Mouse (Mus musculus): ENCODE data around the gene Apaf1. TPM values are rescaled to one million over a fixed set of nuclear protein-coding genes. Genes with fewer than 3 reads are reported as not detected.

The Apaf1 gene
- polyA plus RNA-seq, 1 experiment from 2014 or later: 26.9 TPM

GRCm38 (mm10) chr10:90990340-90990739, 92.2 kb downstream of the Apaf1 start:
- Histone ChIP-seq H3K9me3 (ENCODE audit: low read depth, low read length) (no peaks in the 10 kb centered on the region), H3K4me2 (no peak overlapping the region), H3K36me3 (ENCODE audit: insufficient read depth) (peaks cover 24% of the 10 kb centered on the region; the same call in 1 of the 2 replicates), H3K4me3 (ENCODE audit: low read depth, low read length) (no peak overlapping the region), H3K27me3 (ENCODE audit: insufficient read depth, low read length) (no peaks in the 10 kb centered on the region), H3K4me1 (ENCODE audit: insufficient read depth) (no peaks in the 10 kb centered on the region), H3K9ac (no peak overlapping the region), H3K27ac (ENCODE audit: low read depth) (no peak overlapping the region)
- DNase-seq (no peak), ATAC-seq (ENCODE audit: insufficient read depth) (no peak)
- no peak for TF ChIP-seq CTCF (IDR thresholded peaks at IDR 0.05; ENCODE audit: low read depth)
- WGBS: 85% methylated on average over 6 of the region's 6 CpGs

- Histone ChIP-seq H3K9me3 (ENCODE audit: low read depth, low read length) (no peaks in the 10 kb centered on the region), H3K4me2 (no peak overlapping the region), H3K36me3 (ENCODE audit: insufficient read depth) (no peaks in the 10 kb centered on the region), H3K27me3 (ENCODE audit: insufficient read depth, low read length) (no peaks in the 10 kb centered on the region), H3K4me3 (ENCODE audit: low read depth, low read length) (no peak overlapping the region), H3K4me1 (ENCODE audit: insufficient read depth) (peaks cover 3% of the 10 kb centered on the region; the same call in 1 of the 2 replicates), H3K9ac (no peak overlapping the region), H3K27ac (ENCODE audit: low read depth) (no peak overlapping the region)
- ATAC-seq (ENCODE audit: insufficient read depth) (peak; percentile 58), DNase-seq (peak; percentile 82)
- 55% methylated on average over 8 of the region's 8 CpGs for WGBS
- TF ChIP-seq CTCF (IDR thresholded peaks at IDR 0.05; ENCODE audit: low read depth): no peak
Measured at GRCm38 (mm10) chr10:90983046-90983445, 99.5 kb downstream of the Apaf1 start.

- Histone ChIP-seq H3K36me3 (ENCODE audit: insufficient read depth) (no peaks in the 10 kb centered on the region), H3K4me1 (ENCODE audit: insufficient read depth) (peaks cover 3% of the 10 kb centered on the region; the same call in 1 of the 2 replicates), H3K9ac (no peak overlapping the region), H3K9me3 (ENCODE audit: low read depth, low read length) (no peaks in the 10 kb centered on the region), H3K4me3 (ENCODE audit: low read depth, low read length) (no peak overlapping the region), H3K27ac (ENCODE audit: low read depth) (no peak overlapping the region), H3K27me3 (ENCODE audit: insufficient read depth, low read length) (no peaks in the 10 kb centered on the region), H3K4me2 (no peak overlapping the region)
- DNase-seq: no peak
- ATAC-seq (ENCODE audit: insufficient read depth): no peak
- no peak for TF ChIP-seq CTCF (IDR thresholded peaks at IDR 0.05; ENCODE audit: low read depth)
- WGBS: 81% methylated on average over 4 of the region's 4 CpGs
Measured at GRCm38 (mm10) chr10:90981811-90982210, 100.8 kb downstream of the Apaf1 start.

- DNase-seq (no peak), ATAC-seq (ENCODE audit: insufficient read depth) (no peak)
- Histone ChIP-seq H3K27ac (ENCODE audit: low read depth) (no peak overlapping the region), H3K9ac (no peak overlapping the region), H3K4me1 (ENCODE audit: insufficient read depth) (no peaks in the 10 kb centered on the region), H3K9me3 (ENCODE audit: low read depth, low read length) (no peaks in the 10 kb centered on the region), H3K4me2 (no peak overlapping the region), H3K36me3 (ENCODE audit: insufficient read depth) (no peaks in the 10 kb centered on the region), H3K4me3 (ENCODE audit: low read depth, low read length) (no peak overlapping the region), H3K27me3 (ENCODE audit: insufficient read depth, low read length) (peaks cover 8% of the 10 kb centered on the region; the same call in 1 of the 2 replicates)
- 58% methylated on average over 6 of the region's 6 CpGs for WGBS
- TF ChIP-seq CTCF (IDR thresholded peaks at IDR 0.05; ENCODE audit: low read depth): no peak
Measured at GRCm38 (mm10) chr10:90974491-90974890, 108.1 kb downstream of the Apaf1 start.

- no peak overlapping the region for H3K9ac ChIP-seq
- no peak overlapping the region for H3K4me2 ChIP-seq
- H3K27ac ChIP-seq (ENCODE audit: low read depth): no peak overlapping the region
- H3K27me3 ChIP-seq (ENCODE audit: insufficient read depth, low read length): peaks cover 12% of the 10 kb centered on the region; the same call in 1 of the 2 replicates
- TF ChIP-seq CTCF (IDR thresholded peaks at IDR 0.05; ENCODE audit: low read depth): no peak
- WGBS: 63% methylated on average over 2 of the region's 2 CpGs
- H3K4me3 ChIP-seq (ENCODE audit: low read depth, low read length): no peak overlapping the region
- ATAC-seq (ENCODE audit: insufficient read depth) (no peak), DNase-seq (no peak)
- no peaks in the 10 kb centered on the region for H3K9me3 ChIP-seq (ENCODE audit: low read depth, low read length)
- H3K36me3 ChIP-seq (ENCODE audit: insufficient read depth): no peaks in the 10 kb centered on the region
- H3K4me1 ChIP-seq (ENCODE audit: insufficient read depth): no peaks in the 10 kb centered on the region
Measured at GRCm38 (mm10) chr10:90974084-90974483, 108.5 kb downstream of the Apaf1 start.

GRCm38 (mm10) chr10:90970560-90970959, 112.0 kb downstream of the Apaf1 start:
- H3K4me3 ChIP-seq (ENCODE audit: low read depth, low read length): no peak overlapping the region
- no peak for DNase-seq
- no peaks in the 10 kb centered on the region for H3K9me3 ChIP-seq (ENCODE audit: low read depth, low read length)
- no peak for ATAC-seq (ENCODE audit: insufficient read depth)
- H3K36me3 ChIP-seq (ENCODE audit: insufficient read depth): no peaks in the 10 kb centered on the region
- H3K27me3 ChIP-seq (ENCODE audit: insufficient read depth, low read length): peaks cover 29% of the 10 kb centered on the region; the same call in 1 of the 2 replicates
- no peak overlapping the region for H3K27ac ChIP-seq (ENCODE audit: low read depth)
- no peak overlapping the region for H3K9ac ChIP-seq
- WGBS: 36% methylated on average over 4 of the region's 4 CpGs
- TF ChIP-seq CTCF (IDR thresholded peaks at IDR 0.05; ENCODE audit: low read depth): no peak
- no peak overlapping the region for H3K4me2 ChIP-seq
- no peaks in the 10 kb centered on the region for H3K4me1 ChIP-seq (ENCODE audit: insufficient read depth)

- H3K4me2 ChIP-seq: peak overlapping the region; percentile 85
- no peaks in the 10 kb centered on the region for H3K4me1 ChIP-seq (ENCODE audit: insufficient read depth)
- H3K36me3 ChIP-seq (ENCODE audit: insufficient read depth): no peaks in the 10 kb centered on the region
- H3K9ac ChIP-seq: peak overlapping the region; percentile 29; the same call in 1 of the 2 replicates
- no peak overlapping the region for H3K27ac ChIP-seq (ENCODE audit: low read depth)
- peak overlapping the region; percentile 42 for H3K4me3 ChIP-seq (ENCODE audit: low read depth, low read length)
- DNase-seq: peak; percentile 40
- H3K9me3 ChIP-seq (ENCODE audit: low read depth, low read length): no peaks in the 10 kb centered on the region
- TF ChIP-seq CTCF (IDR thresholded peaks at IDR 0.05; ENCODE audit: low read depth): no peak
- peaks cover 29% of the 10 kb centered on the region; the same call in 1 of the 2 replicates for H3K27me3 ChIP-seq (ENCODE audit: insufficient read depth, low read length)
- peak; percentile 40; the same call in 1 of the 2 replicates for ATAC-seq (ENCODE audit: insufficient read depth)
- WGBS: 2% methylated on average over 72 of the region's 72 CpGs
Measured at GRCm38 (mm10) chr10:90969355-90970174, 113.0 kb downstream of the Apaf1 start.

Measured in lung, embryonic 14.5 days (tissue).